Mouse (Mus musculus): ENCODE data around the gene Mpc1. TPM values are rescaled to one million over a fixed set of nuclear protein-coding genes. Genes with fewer than 3 reads are reported as not detected.

The Mpc1 gene
- total and polyA plus RNA-seq, 3 experiments: 17.5 to 89.6 (median 59.4) TPM

GRCm38 (mm10) chr17:8341360-8341963 is 58.8 kb downstream of the Mpc1 start:
- Histone ChIP-seq H3K4me1 (ENCODE audit: insufficient read depth, low read depth, low read length) (peaks cover 5% of the 10 kb centered on the region; the same call in 1 of the 2 replicates), H3K27me3 (ENCODE audit: insufficient read depth, low read length) (peaks cover 25% of the 10 kb centered on the region), H3K9me3 (replicated peaks) (peaks cover 6% of the 10 kb centered on the region), H3K4me3 (ENCODE audit: low read depth, low read length) (no peak overlapping the region), H3K36me3 (replicated peaks) (peaks cover 12% of the 10 kb centered on the region)
- TF ChIP-seq TAL1 (conservative IDR thresholded peaks at IDR 0.05; ENCODE audit: low read depth, low read length): no peak
- no peak for TF ChIP-seq CTCF (IDR thresholded peaks at IDR 0.05; ENCODE audit: low read depth, low read length)
- TF ChIP-seq GATA1 (IDR thresholded peaks at IDR 0.05; ENCODE audit: borderline replicate concordance, low read length): no peak
- no peak for TF ChIP-seq POLR2AphosphoS5 (IDR thresholded peaks at IDR 0.05; ENCODE audit: insufficient replicate concordance, low read depth, low read length)
- TF ChIP-seq GATA2 (IDR thresholded peaks at IDR 0.05; ENCODE audit: borderline replicate concordance, low read depth, low read length): no peak
- DNase-seq (ENCODE audit: low spot score) (no peak), ATAC-seq (ENCODE audit: extremely low read depth, insufficient number of reproducible peaks, low FRiP score, poor library complexity, severe bottlenecking) (no peak)

GRCm38 (mm10) chr17:8342706-8343105 is 60.0 kb downstream of the Mpc1 start:
- peaks cover 25% of the 10 kb centered on the region for H3K27me3 ChIP-seq (ENCODE audit: insufficient read depth, low read length)
- no peak for TF ChIP-seq GATA1 (IDR thresholded peaks at IDR 0.05; ENCODE audit: borderline replicate concordance, low read length)
- DNase-seq (ENCODE audit: low spot score): no peak
- no peak overlapping the region for H3K4me3 ChIP-seq (ENCODE audit: low read depth, low read length)
- ATAC-seq (ENCODE audit: extremely low read depth, insufficient number of reproducible peaks, low FRiP score, poor library complexity, severe bottlenecking): no peak
- peaks cover 12% of the 10 kb centered on the region for H3K36me3 ChIP-seq (replicated peaks)
- H3K4me1 ChIP-seq (ENCODE audit: insufficient read depth, low read depth, low read length): peaks cover 5% of the 10 kb centered on the region; the same call in 1 of the 2 replicates
- peaks cover 6% of the 10 kb centered on the region for H3K9me3 ChIP-seq (replicated peaks)

- TF ChIP-seq POLR2AphosphoS5 (IDR thresholded peaks at IDR 0.05; ENCODE audit: insufficient replicate concordance, low read depth, low read length) (no peak), GATA2 (IDR thresholded peaks at IDR 0.05; ENCODE audit: borderline replicate concordance, low read depth, low read length) (no peak), GATA1 (IDR thresholded peaks at IDR 0.05; ENCODE audit: borderline replicate concordance, low read length) (no peak), TAL1 (conservative IDR thresholded peaks at IDR 0.05; ENCODE audit: low read depth, low read length) (no peak)
- H3K27me3 ChIP-seq (ENCODE audit: insufficient read depth, low read length): peaks cover 25% of the 10 kb centered on the region
- H3K9me3 ChIP-seq (replicated peaks): peaks cover 6% of the 10 kb centered on the region
- no peak for DNase-seq (ENCODE audit: low spot score)
- peaks cover 5% of the 10 kb centered on the region; the same call in 1 of the 2 replicates for H3K4me1 ChIP-seq (ENCODE audit: insufficient read depth, low read depth, low read length)
- no peak overlapping the region for H3K4me3 ChIP-seq (ENCODE audit: low read depth, low read length)
- ATAC-seq (ENCODE audit: extremely low read depth, insufficient number of reproducible peaks, low FRiP score, poor library complexity, severe bottlenecking): no peak
- H3K36me3 ChIP-seq (replicated peaks): peaks cover 12% of the 10 kb centered on the region
Observed at GRCm38 (mm10) chr17:8343416-8343815, 60.7 kb downstream of the Mpc1 start.

Other genes with a start within 250 kb of the Mpc1 start
- gene Gm49673, start 135.1 kb upstream of the Mpc1 start, total RNA-seq (2014; fragmentation: Nextera tagmentation): not detected in 2 replicates
- gene Gm49673, start 135.1 kb upstream of the Mpc1 start, total RNA-seq (2017): not detected in 2 replicates
- gene Gm49673, start 135.1 kb upstream of the Mpc1 start, polyA plus RNA-seq (2012): 0.19 TPM in 1 of 2 replicates, not detected in the other
- gene Rnaset2a, start 134.8 kb upstream of the Mpc1 start, total RNA-seq (2014; fragmentation: Nextera tagmentation): 10.5 and 11.6 TPM in 2 replicates
- gene Rnaset2a, start 134.8 kb upstream of the Mpc1 start, total RNA-seq (2017): 22.3 and 22.7 TPM in 2 replicates
- gene Rnaset2a, start 134.8 kb upstream of the Mpc1 start, polyA plus RNA-seq (2012): 26.5 and 29.9 TPM in 2 replicates
- gene Fgfr1op, start 117.4 kb upstream of the Mpc1 start, total RNA-seq (2014; fragmentation: Nextera tagmentation): 24.8 and 28.4 TPM in 2 replicates
- 46.3 and 47.3 TPM in 2 replicates for gene Fgfr1op, start 117.4 kb upstream of the Mpc1 start, total RNA-seq (2017)
- gene Fgfr1op, start 117.4 kb upstream of the Mpc1 start, polyA plus RNA-seq (2012): 5.4 and 13.7 TPM in 2 replicates
- gene Ccr6, start 46.9 kb upstream of the Mpc1 start, total RNA-seq (2014; fragmentation: Nextera tagmentation): not detected in 2 replicates
- not detected in 2 replicates for gene Ccr6, start 46.9 kb upstream of the Mpc1 start, total RNA-seq (2017)
- gene Ccr6, start 46.9 kb upstream of the Mpc1 start, polyA plus RNA-seq (2012): not detected in 2 replicates
- gene Sft2d1, start 28.2 kb downstream of the Mpc1 start, total RNA-seq (2014; fragmentation: Nextera tagmentation): 23.0 and 23.7 TPM in 2 replicates
- gene Sft2d1, start 28.2 kb downstream of the Mpc1 start, total RNA-seq (2017): 29.1 and 33.8 TPM in 2 replicates
- gene Sft2d1, start 28.2 kb downstream of the Mpc1 start, polyA plus RNA-seq (2012): 62.6 and 64.1 TPM in 2 replicates
- 0.68 TPM in 1 of 2 replicates, not detected in the other for gene Prr18, start 54.6 kb downstream of the Mpc1 start, total RNA-seq (2014; fragmentation: Nextera tagmentation)
- gene Prr18, start 54.6 kb downstream of the Mpc1 start, total RNA-seq (2017): 0.06 and 0.27 TPM in 2 replicates
- 0.27 and 0.29 TPM in 2 replicates for gene Prr18, start 54.6 kb downstream of the Mpc1 start, polyA plus RNA-seq (2012)
- gene T2, start 73.1 kb downstream of the Mpc1 start, total RNA-seq (2014; fragmentation: Nextera tagmentation): not detected in 2 replicates
- gene T2, start 73.1 kb downstream of the Mpc1 start, total RNA-seq (2017): not detected in 2 replicates
- gene T2, start 73.1 kb downstream of the Mpc1 start, polyA plus RNA-seq (2012): not detected in 2 replicates
- gene T, start 151.5 kb downstream of the Mpc1 start, total RNA-seq (2014; fragmentation: Nextera tagmentation): not detected in 2 replicates
- 0.05 TPM in 1 of 2 replicates, not detected in the other for gene T, start 151.5 kb downstream of the Mpc1 start, total RNA-seq (2017)
- not detected in 2 replicates for gene T, start 151.5 kb downstream of the Mpc1 start, polyA plus RNA-seq (2012)
- gene Pde10a, start 242.5 kb downstream of the Mpc1 start, total RNA-seq (2014; fragmentation: Nextera tagmentation): 0.44 and 0.83 TPM in 2 replicates
- gene Pde10a, start 242.5 kb downstream of the Mpc1 start, total RNA-seq (2017): 0.17 and 0.27 TPM in 2 replicates
- not detected in 2 replicates for gene Pde10a, start 242.5 kb downstream of the Mpc1 start, polyA plus RNA-seq (2012)